Mouse (Mus musculus) heart, postnatal 14 days (tissue): ENCODE measurements around the gene Atp2c2. TPM values are rescaled to one million over a fixed set of nuclear protein-coding genes. Genes with fewer than 3 reads are reported as not detected.

Experiments used
- DNase-seq, 2 experiments: peaks; one replicate each; pipeline ENCODE4 v3.0.0; 2021 to 2022
- intact Hi-C: fragments of 180-260 bp; cut with DNase I; formaldehyde crosslinking; loops from one replicate; pipeline ENCODE4 v1.15.1; 2025
- total RNA-seq, 2 experiments: library from RNA; stranded (reverse); gene quantifications; 2 replicates each; pipeline ENCODE4 v1.2.3; 2021

The Atp2c2 gene
- total RNA-seq, 2 experiments from 2014 or later: 0.17 TPM

DNA sequence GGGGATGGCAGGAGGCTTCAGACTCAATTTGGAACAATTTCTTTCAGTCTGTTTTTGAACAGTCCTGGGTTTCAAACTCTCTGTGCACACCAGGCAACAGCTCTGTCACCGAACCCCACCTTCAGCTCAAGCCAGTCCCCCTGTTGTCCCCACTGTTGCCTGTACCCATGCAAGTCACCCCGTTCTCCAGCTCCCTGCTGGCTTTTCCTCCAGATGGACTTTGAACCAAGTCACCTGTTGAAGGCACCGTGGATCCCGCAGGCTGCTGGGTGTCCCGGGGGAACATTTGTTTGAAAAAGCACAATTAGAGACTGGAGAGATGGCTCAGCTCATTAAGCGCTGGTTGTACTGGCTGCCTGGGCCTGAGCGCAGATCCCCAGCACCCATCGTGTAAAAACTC is 105.5 kb downstream of the Atp2c2 start:
- intact Hi-C loops: no loop called here

DNA sequence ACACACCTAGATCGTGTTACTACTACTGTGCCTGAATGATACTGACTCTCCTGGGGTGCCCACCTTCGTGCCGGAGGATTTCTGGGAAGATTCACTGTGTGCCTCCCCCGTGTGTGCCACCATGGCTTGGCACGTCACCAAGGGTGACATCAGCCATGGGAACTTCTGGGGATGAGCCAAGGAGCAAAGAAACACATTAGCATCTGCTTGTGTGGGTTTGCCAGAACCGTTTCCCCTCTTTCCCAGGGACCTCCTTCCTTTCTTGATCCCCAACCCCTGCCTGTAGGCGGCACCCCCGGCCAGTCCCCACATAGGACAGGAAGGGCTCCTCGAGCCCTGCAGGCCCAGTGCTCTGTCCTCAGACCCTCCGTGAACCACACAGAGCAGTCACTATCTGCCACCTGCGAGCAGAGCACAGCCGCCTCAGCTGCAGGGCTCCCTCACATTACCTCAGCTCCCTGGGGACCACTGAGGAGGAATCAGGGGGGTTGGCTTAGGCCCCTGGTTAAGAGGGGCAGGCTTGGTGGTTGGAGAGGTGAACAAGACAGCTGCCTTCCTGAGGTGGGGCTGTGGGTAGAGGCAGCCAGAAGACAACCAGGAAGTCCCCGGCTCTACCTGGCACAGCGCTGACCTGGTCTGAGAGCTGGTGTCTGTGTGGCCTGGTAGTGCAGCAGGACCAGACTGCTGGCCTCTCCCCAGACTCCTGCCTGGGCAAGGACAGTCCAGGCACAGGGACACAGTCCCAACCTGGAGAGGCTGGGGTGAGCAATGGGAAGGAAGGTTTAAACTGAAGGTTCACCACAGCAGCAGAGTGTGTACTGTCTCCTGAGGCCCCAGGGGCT is 106.8 kb downstream of the Atp2c2 start:
- DNase-seq: no peak
- intact Hi-C loops: no loop called here

More for the DNA sequence above, 105.5 kb downstream of the Atp2c2 start:
- no peak for DNase-seq

Other genes starting within 250 kb of the Atp2c2 start
- gene Slc38a8, start 198.3 kb upstream of the Atp2c2 start, total RNA-seq: not detected
- gene Mbtps1, start 141.3 kb upstream of the Atp2c2 start, total RNA-seq: 10 to 100 TPM; 54.0 to 54.7 TPM
- gene Hsdl1, start 124.8 kb upstream of the Atp2c2 start, total RNA-seq: 10 to 100 TPM; 17.9 to 20.7 TPM
- under 1 TPM in 1 of 2 experiments, not detected in 1; 0.12 TPM for gene Dnaaf1, start 124.8 kb upstream of the Atp2c2 start, total RNA-seq
- 1 to 10 TPM; 4.0 to 4.2 TPM for gene Taf1c, start 94.8 kb upstream of the Atp2c2 start, total RNA-seq
- gene Adad2, start 87.3 kb upstream of the Atp2c2 start, total RNA-seq: not detected
- under 1 TPM; 0.10 to 0.33 TPM for gene Kcng4, start 64.3 kb upstream of the Atp2c2 start, total RNA-seq
- 10 to 100 TPM; 48.2 to 51.1 TPM for gene Wfdc1, start 33.6 kb upstream of the Atp2c2 start, total RNA-seq
- gene Tldc1, start 78.4 kb downstream of the Atp2c2 start, total RNA-seq: 10 to 100 TPM; 11.6 to 14.6 TPM
- gene Cotl1, start 140.5 kb downstream of the Atp2c2 start, total RNA-seq: 10 to 100 TPM; 26.1 to 29.3 TPM
- gene Klhl36, start 162.3 kb downstream of the Atp2c2 start, total RNA-seq: 1 to 10 TPM; 3.7 TPM
- 10 to 100 TPM; 48.1 to 49.2 TPM for gene Usp10, start 210.4 kb downstream of the Atp2c2 start, total RNA-seq
- under 1 TPM in 1 of 2 experiments, not detected in 1; 0.24 TPM for gene Gm20388, start 210.8 kb downstream of the Atp2c2 start, total RNA-seq